Mouse (Mus musculus) kidney, adult 2 months (tissue): ENCODE results near the gene Olfr508. TPM values are rescaled to one million over a fixed set of nuclear protein-coding genes. Genes with fewer than 3 reads are reported as not detected.

ENCODE experiments used
- DNase-seq: peaks from one replicate; pipeline ENCODE4 v3.0.0; 2021
- H3K27ac ChIP-seq: fragments of 200-500 bp; 2 replicates; pipeline ENCODE4 v1.5.1; 2012; ENCODE audit warnings: low read depth, low read length, control low read depth, inconsistent platforms; ENCODE audit not compliant: insufficient read depth
- H3K27me3 ChIP-seq: fragments of 200-500 bp; replicated peaks from 2 replicates; pipeline ENCODE4 v1.6.1; 2012; ENCODE audit warnings: mild to moderate bottlenecking, moderate library complexity, low read length, inconsistent platforms; ENCODE audit not compliant: control insufficient read depth, insufficient read depth
- H3K36me3 ChIP-seq: fragments of 200-500 bp; 2 replicates; pipeline ENCODE4 v1.6.1; 2012; ENCODE audit warnings: mild to moderate bottlenecking, moderate library complexity, low read length, inconsistent platforms; ENCODE audit not compliant: control insufficient read depth, insufficient read depth
- H3K4me1 ChIP-seq: fragments of 200-500 bp; 2 replicates; pipeline ENCODE4 v1.6.1; 2011; ENCODE audit warnings: low read length; ENCODE audit not compliant: control insufficient read depth, insufficient read depth
- H3K4me3 ChIP-seq: fragments of 200-500 bp; 2 replicates; pipeline ENCODE4 v1.5.1; 2011; ENCODE audit warnings: mild to moderate bottlenecking, low read depth, low read length, control low read depth; ENCODE audit not compliant: insufficient read depth
- CTCF ChIP-seq: fragments of 200-500 bp; conservative IDR thresholded peaks from 2 replicates; pipeline ENCODE4 v1.5.1; 2011; ENCODE audit warnings: low read depth, mild to moderate bottlenecking, control low read depth, low read length, moderate library complexity, mixed read lengths; ENCODE audit not compliant: insufficient read depth, insufficient read length
- POLR2A ChIP-seq: fragments of 200-500 bp; IDR thresholded peaks from one replicate; pipeline ENCODE4 v1.6.1; 2011; ENCODE audit warnings: low read depth, low read length, control low read depth
- WGBS: fragments of 180-500 bp; shearing (Covaris S2); methylation state at CpG from one replicate; pipeline ENCODE4 v1.1.7; 2018; 5-methylcytosine and 5-hydroxymethylcytosine counted together
- polyA plus RNA-seq: library from polyadenylated mRNA; depleted of rRNA; stranded (reverse); fragments of >200 nt; gene quantifications from 2 replicates; pipeline ENCODE4 v1.2.3, GENCODE M21; 2012; rRNA removed

Gene Olfr508
- polyA plus RNA-seq, 1 experiment: not detected

- WGBS: 89% methylated on average over 3 of the region's 3 CpGs
- DNase-seq: no peak
- H3K27me3 ChIP-seq: no peaks in the 10 kb centered on the region
- TF ChIP-seq POLR2A: no peak
- TF ChIP-seq CTCF: no peak
- no peaks in the 10 kb centered on the region for H3K4me1 ChIP-seq
- H3K27ac ChIP-seq: no peak overlapping the region
- H3K4me3 ChIP-seq: no peak overlapping the region
- no peaks in the 10 kb centered on the region for H3K36me3 ChIP-seq
Measured at GRCm38 (mm10) chr7:108662419-108662818, 32.6 kb downstream of the Olfr508 start.

GRCm38 (mm10) chr7:108666118-108666517 is 36.3 kb downstream of the Olfr508 start, which contains the start of gene Olfr510:
TSS of gene Olfr510 (plus strand) at chr7:108666418.
- no peak within 1 kb of the TSS for H3K4me3 ChIP-seq
- H3K4me1 ChIP-seq: no peaks in the 10 kb centered on the region
- H3K27ac ChIP-seq: no peak within 1 kb of the TSS
- H3K36me3 ChIP-seq: no peaks in the 10 kb centered on the region
- no peaks in the 10 kb centered on the region for H3K27me3 ChIP-seq
- no peak for DNase-seq
- 86% methylated on average over 1 of the region's 1 CpGs for WGBS
- no peak for TF ChIP-seq CTCF
- no peak for TF ChIP-seq POLR2A

- no peak overlapping the region for H3K4me3 ChIP-seq
- 52% methylated on average over 1 of the region's 1 CpGs for WGBS
- no peaks in the 10 kb centered on the region for H3K27me3 ChIP-seq
- H3K4me1 ChIP-seq: no peaks in the 10 kb centered on the region
- H3K27ac ChIP-seq: no peak overlapping the region
- no peaks in the 10 kb centered on the region for H3K36me3 ChIP-seq
- TF ChIP-seq CTCF (no peak), POLR2A (no peak)
- no peak for DNase-seq
Measured at GRCm38 (mm10) chr7:108671058-108671457, 41.3 kb downstream of the Olfr508 start.

- H3K4me3 ChIP-seq: no peak overlapping the region
- no peaks in the 10 kb centered on the region for H3K4me1 ChIP-seq
- WGBS: 85% methylated on average over 4 of the region's 4 CpGs
- no peak overlapping the region for H3K27ac ChIP-seq
- no peak for DNase-seq
- TF ChIP-seq POLR2A (no peak), CTCF (no peak)
- no peaks in the 10 kb centered on the region for H3K27me3 ChIP-seq
- no peaks in the 10 kb centered on the region for H3K36me3 ChIP-seq
Measured at GRCm38 (mm10) chr7:108678886-108679285, 49.1 kb downstream of the Olfr508 start.

Other genes starting within 250 kb of the Olfr508 start
- gene Olfr495, start 236.8 kb upstream of the Olfr508 start, polyA plus RNA-seq: not detected in 2 replicates
- gene Olfr497, start 209.6 kb upstream of the Olfr508 start, polyA plus RNA-seq: not detected in 2 replicates
- not detected in 2 replicates for gene Olfr498, start 164.7 kb upstream of the Olfr508 start, polyA plus RNA-seq
- gene Olfr502, start 104.9 kb upstream of the Olfr508 start, polyA plus RNA-seq: not detected in 2 replicates
- gene Olfr503, start 85.5 kb upstream of the Olfr508 start, polyA plus RNA-seq: not detected in 2 replicates
- gene Olfr504, start 64.2 kb upstream of the Olfr508 start, polyA plus RNA-seq: not detected in 2 replicates
- gene Olfr506, start 19.2 kb upstream of the Olfr508 start, polyA plus RNA-seq: not detected in 2 replicates
- not detected in 2 replicates for gene Olfr507, start 8.2 kb upstream of the Olfr508 start, polyA plus RNA-seq
- not detected in 2 replicates for gene Olfr509, start 21.9 kb downstream of the Olfr508 start, polyA plus RNA-seq
- not detected in 2 replicates for gene Olfr510, start 36.4 kb downstream of the Olfr508 start, polyA plus RNA-seq
- gene Olfr512, start 83.3 kb downstream of the Olfr508 start, polyA plus RNA-seq: not detected in 2 replicates
- gene Olfr513, start 121.0 kb downstream of the Olfr508 start, polyA plus RNA-seq: not detected in 2 replicates
- not detected in 2 replicates for gene Olfr514, start 196.0 kb downstream of the Olfr508 start, polyA plus RNA-seq
- not detected in 2 replicates for gene Olfr516, start 220.5 kb downstream of the Olfr508 start, polyA plus RNA-seq
- gene Olfr517, start 242.4 kb downstream of the Olfr508 start, polyA plus RNA-seq: not detected in 2 replicates